Mouse (Mus musculus) adrenal gland, adult 18-20 months (tissue): ENCODE measurements around the gene Klk1b8. TPM values are rescaled to one million over a fixed set of nuclear protein-coding genes. Genes with fewer than 3 reads are reported as not detected.
"Not testable (repeated sequence)": the region's sequence is repeated elsewhere in the genome, so short reads cannot be mapped to it uniquely, and the experiment has no call there.

Source experiments
- DNase-seq, 2 experiments: peaks; one replicate each; pipeline ENCODE4 v3.0.0; 2021 to 2022; ENCODE audit warnings: low spot score in 2 of 2
- total RNA-seq, 2 experiments: library from RNA; stranded (reverse); gene quantifications; 1 replicate in 1 of 2; 2 replicates in 1 of 2; pipeline ENCODE4 v1.2.3; 2021

Klk1b8 gene
- total RNA-seq, 2 experiments from 2014 or later, result not detected

DNA sequence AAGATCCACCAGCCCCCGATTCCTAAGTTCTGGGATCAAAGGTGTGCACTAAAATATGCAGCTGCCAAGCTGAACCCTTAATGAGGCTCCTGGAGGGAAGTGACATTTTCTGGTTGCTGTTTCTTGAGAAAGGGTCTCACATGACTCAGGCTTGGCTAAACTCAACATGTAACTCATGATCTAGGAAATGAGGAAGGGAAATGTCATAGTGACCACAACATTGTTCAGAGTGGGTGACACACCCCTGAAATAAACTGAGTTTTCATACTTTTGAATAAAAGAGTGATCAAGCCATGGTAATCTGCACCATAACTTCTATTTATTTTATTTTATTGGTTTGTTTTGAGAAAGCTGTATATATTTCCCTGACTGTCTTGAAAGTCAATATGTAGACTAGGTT, 44.4 kb downstream of the Klk1b8 start:
- not testable (repeated sequence) for DNase-seq

DNA sequence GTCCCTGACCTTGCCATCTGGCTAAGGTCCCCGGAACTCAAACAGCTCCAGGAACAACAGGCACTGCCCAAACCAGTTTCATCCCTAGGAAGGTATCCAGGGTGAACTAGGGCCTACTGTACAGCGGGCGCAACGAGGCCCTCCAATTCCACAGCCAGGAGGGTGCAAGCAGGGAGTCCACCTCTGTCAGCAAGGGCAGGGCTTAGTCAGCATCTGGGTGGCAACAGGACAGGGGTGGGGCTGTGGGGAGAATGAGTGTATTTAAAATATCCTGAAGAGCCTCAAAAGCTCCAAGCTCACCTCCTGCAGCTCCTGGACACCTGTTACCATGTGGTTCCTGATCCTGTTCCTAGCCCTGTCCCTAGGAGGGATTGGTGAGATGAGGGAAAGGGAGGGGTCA, 45.1 kb downstream of the Klk1b8 start, which contains the start of gene Klk1b11:
Gene Klk1b11, plus strand, starts transcription at position 301 of the 400 bp plus-strand sequence.
- DNase-seq, result not testable (repeated sequence)

Other genes starting within 250 kb of the Klk1b8 start
- under 1 TPM in 1 of 2 experiments, not detected in 1; 0.45 TPM for gene Klk13, start 238.1 kb upstream of the Klk1b8 start, total RNA-seq
- gene Klk12, start 181.8 kb upstream of the Klk1b8 start, total RNA-seq, result not detected
- gene Klk11, start 176.1 kb upstream of the Klk1b8 start, total RNA-seq, result not detected
- gene Klk10, start 169.6 kb upstream of the Klk1b8 start, total RNA-seq, result under 1 TPM; 0.36 to 0.86 TPM
- not detected for gene Klk9, start 158.8 kb upstream of the Klk1b8 start, total RNA-seq
- gene Klk8, start 153.1 kb upstream of the Klk1b8 start, total RNA-seq, result 1 to 10 TPM; 2.9 to 4.9 TPM
- not detected for gene Klk7, start 139.4 kb upstream of the Klk1b8 start, total RNA-seq
- not detected for gene Klk6, start 126.2 kb upstream of the Klk1b8 start, total RNA-seq
- gene Klk5, start 108.7 kb upstream of the Klk1b8 start, total RNA-seq, result not detected
- not detected for gene Klk4, start 69.5 kb upstream of the Klk1b8 start, total RNA-seq
- gene Klk15, start 16.9 kb upstream of the Klk1b8 start, total RNA-seq, result not detected
- gene Klk1b1, start 16.1 kb downstream of the Klk1b8 start, total RNA-seq, result not detected
- gene Klk1b9, start 25.4 kb downstream of the Klk1b8 start, total RNA-seq, result not detected
- not detected for gene Klk1b11, start 45.2 kb downstream of the Klk1b8 start, total RNA-seq
- not detected for gene Klk1b26, start 61.5 kb downstream of the Klk1b8 start, total RNA-seq
- gene Klk1b27, start 101.6 kb downstream of the Klk1b8 start, total RNA-seq, result not detected
- not detected for gene Klk1b21, start 151.7 kb downstream of the Klk1b8 start, total RNA-seq
- gene Klk1b22, start 162.0 kb downstream of the Klk1b8 start, total RNA-seq, result not detected
- gene Klk1b16, start 186.1 kb downstream of the Klk1b8 start, total RNA-seq, result not detected
- gene Klk1b24, start 237.6 kb downstream of the Klk1b8 start, total RNA-seq, result not detected
- gene Klk1b3, start 247.5 kb downstream of the Klk1b8 start, total RNA-seq, result not detected